Mouse (Mus musculus) E14TG2a.4 (cell line): ENCODE data around the gene Rpp14.

ENCODE experiments used
- CTCF ChIP-seq: conservative IDR thresholded peaks from 2 replicates; pipeline ENCODE4 v1.5.1; 2014; ENCODE audit warnings: low read length
- NANOG ChIP-seq: IDR thresholded peaks from 2 replicates; pipeline ENCODE4 v1.6.1; 2014; ENCODE audit warnings: borderline replicate concordance, low read length, mixed read lengths
- POU5F1 ChIP-seq: IDR thresholded peaks from 2 replicates; pipeline ENCODE4 v1.6.1; 2014; ENCODE audit warnings: low read length, borderline replicate concordance

GRCm38 (mm10) chr14:8063835-8064785 is 16.1 kb upstream of the Rpp14 start:
- TF ChIP-seq NANOG (no peak), CTCF (no peak), POU5F1 (no peak)
